Mouse (Mus musculus): ENCODE data around the gene Gm5796. TPM values are rescaled to one million over a fixed set of nuclear protein-coding genes. Genes with fewer than 3 reads are reported as not detected.
"Not testable (repeated sequence)": the region's sequence is repeated elsewhere in the genome, so short reads cannot be mapped to it uniquely, and the experiment has no call there.

The Gm5796 gene
- total RNA-seq (2021): 1 to 10 TPM; 1.3 to 1.6 TPM
- long read RNA-seq, experiment 1: 0 reads
- long read RNA-seq, experiment 2, partial matches to known transcripts: 0 of 1 reads
- long read RNA-seq, experiment 2, other reads (novel, unspliced or antisense): 1 of 1 reads

GRCm38 (mm10) chr14:4023641-4024040 lies at the start of gene Gm5796:
Gene Gm5796, plus strand, starts transcription at chr14:4023941.
- not testable (repeated sequence) for DNase-seq (ENCODE audit: low spot score in 2 of 2)

GRCm38 (mm10) chr14:3998094-3998493 lies 25.6 kb upstream of the Gm5796 start, which contains the start of gene Gm3099:
Gene Gm3099, plus strand, starts transcription at chr14:3998394.
- DNase-seq (ENCODE audit: low spot score in 2 of 2): not testable (repeated sequence)

GRCm38 (mm10) chr14:4083820-4084219 lies 60.1 kb downstream of the Gm5796 start, which contains the start of gene Gm3115:
Gene Gm3115, plus strand, starts transcription at chr14:4084120.
- not testable (repeated sequence) for DNase-seq (ENCODE audit: low spot score in 2 of 2)

Other genes starting within 250 kb of the Gm5796 start
- gene Gm3002, start 213.9 kb upstream of the Gm5796 start, total RNA-seq (2021): under 1 TPM in 1 of 2 experiments, not detected in 1; 0.44 TPM
- not detected for gene Gm3033, start 177.7 kb upstream of the Gm5796 start, total RNA-seq (2021)
- gene Gm2916, start 139.8 kb upstream of the Gm5796 start, total RNA-seq (2021): not detected
- not detected for gene Gm3029, start 92.2 kb upstream of the Gm5796 start, total RNA-seq (2021)
- gene Gm3095, start 60.4 kb upstream of the Gm5796 start, total RNA-seq (2021): under 1 TPM in 1 of 2 experiments, not detected in 1; 0.44 TPM
- not detected for gene Gm3099, start 25.5 kb upstream of the Gm5796 start, total RNA-seq (2021)
- gene Gm3115, start 60.2 kb downstream of the Gm5796 start, total RNA-seq (2021): under 1 TPM; 0.15 to 0.70 TPM
- 1 to 10 TPM; 1.3 to 1.4 TPM for gene Gm8108, start 86.6 kb downstream of the Gm5796 start, total RNA-seq (2021)
- gene Gm3127, start 141.1 kb downstream of the Gm5796 start, total RNA-seq (2021): not detected
- gene Gm2974, start 158.6 kb downstream of the Gm5796 start, total RNA-seq (2021): not detected
- gene Gm3138, start 225.7 kb downstream of the Gm5796 start, total RNA-seq (2021): not detected